ENCODE assay signal across 8 mouse cellular contexts in the genomic region with DNA sequence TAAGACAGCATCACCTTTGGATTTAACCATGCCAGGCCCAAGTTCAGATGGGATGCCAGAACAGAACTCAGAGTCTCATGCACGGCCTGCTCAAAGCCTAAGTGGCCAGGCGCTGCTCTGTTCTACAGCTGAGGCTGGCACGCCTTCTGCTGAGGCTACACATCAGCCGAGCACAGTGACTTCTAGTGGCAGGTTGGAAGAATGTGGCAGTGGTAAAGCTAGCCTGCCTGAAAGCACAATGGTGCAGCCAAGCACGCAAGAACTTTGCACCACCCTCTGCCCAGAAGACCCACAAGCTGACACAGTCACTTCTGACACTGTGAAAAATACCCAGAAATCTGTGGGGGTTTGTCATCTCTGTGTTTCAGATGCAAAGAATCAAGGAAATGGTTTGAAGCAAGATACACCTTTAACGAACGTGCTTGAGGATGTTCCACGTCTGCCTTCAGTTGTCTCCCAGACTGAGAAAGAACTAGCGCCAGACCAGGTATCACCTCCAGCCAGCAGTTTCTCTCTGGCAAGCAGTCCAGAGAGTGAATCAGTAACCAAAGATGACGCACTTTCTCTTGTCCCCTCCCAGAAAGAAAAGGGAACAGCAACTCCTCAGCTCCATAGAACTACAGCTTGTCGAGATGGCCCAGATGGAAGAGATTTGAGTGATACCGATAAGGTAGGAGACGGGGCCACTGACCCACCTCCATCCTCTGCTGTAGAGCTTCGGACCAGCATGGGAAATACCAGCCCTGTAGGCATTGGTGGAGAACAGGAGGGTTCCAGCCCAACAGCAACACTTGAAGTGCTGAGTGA.
DNase-seq lines count a peak whose midpoint lies in the region; ATAC-seq and TF ChIP-seq lines count a peak whose summit lies in the region.

No protein-coding gene starts in this region.

- no peaks in the 10 kb centered on the region for H3K4me1 ChIP-seq in midbrain, postnatal 0 days (ENCODE audit: insufficient read depth, low read length)
- H3K4me1 ChIP-seq in midbrain, embryonic 13.5 days (replicated peaks) = no peaks in the 10 kb centered on the region
- H3K4me1 ChIP-seq in forebrain, embryonic 13.5 days = no peaks in the 10 kb centered on the region

- peak; percentile 24 for DNase-seq in midbrain, postnatal 0 days (ENCODE audit: low spot score)
- peak; percentile 47 for DNase-seq in heart, adult 8-10 months (ENCODE audit: low spot score)
- peak; percentile 60 for DNase-seq in kidney, postnatal 10 days
- DNase-seq in adipocyte (ENCODE audit: low spot score) = no peak
- no peak for DNase-seq in adrenal gland, adult 8-10 months

- no peak overlapping the region for H3K27ac ChIP-seq in midbrain, postnatal 0 days (ENCODE audit: low read depth, low read length)
- H3K27ac ChIP-seq in midbrain, embryonic 13.5 days = no peak overlapping the region
- H3K27ac ChIP-seq in forebrain, embryonic 13.5 days = no peak overlapping the region

- TF ChIP-seq CTCF in midbrain, postnatal 0 days (IDR thresholded peaks at IDR 0.05) = peak; percentile 43

- no peak for ATAC-seq in midbrain, postnatal 0 days (ENCODE audit: low FRiP score)
- ATAC-seq in midbrain, embryonic 13.5 days = no peak
- ATAC-seq in monocyte, adult 5-6 weeks (replicated peaks; ENCODE audit: insufficient number of reproducible peaks, low FRiP score, low TSS enrichment, poor library complexity, severe bottlenecking) = peak; percentile 69
- no peak for ATAC-seq in forebrain, embryonic 13.5 days

- H3K27me3 ChIP-seq in midbrain, postnatal 0 days (ENCODE audit: insufficient read depth, low read length) = no peaks in the 10 kb centered on the region
- no peaks in the 10 kb centered on the region for H3K27me3 ChIP-seq in midbrain, embryonic 13.5 days
- no peaks in the 10 kb centered on the region for H3K27me3 ChIP-seq in forebrain, embryonic 13.5 days

- no peaks in the 10 kb centered on the region for H3K36me3 ChIP-seq in midbrain, postnatal 0 days (ENCODE audit: insufficient read depth, low read length)
- peaks cover 24% of the 10 kb centered on the region for H3K36me3 ChIP-seq in midbrain, embryonic 13.5 days
- H3K36me3 ChIP-seq in forebrain, embryonic 13.5 days (ENCODE audit: poor library complexity, severe bottlenecking) = peaks cover 28% of the 10 kb centered on the region

- H3K9ac ChIP-seq in midbrain, postnatal 0 days (replicated peaks; ENCODE audit: low read length, poor library complexity, severe bottlenecking) = no peak overlapping the region
- no peak overlapping the region for H3K9ac ChIP-seq in midbrain, embryonic 13.5 days (replicated peaks)
- H3K9ac ChIP-seq in forebrain, embryonic 13.5 days = no peak overlapping the region

- H3K4me2 ChIP-seq in midbrain, postnatal 0 days (ENCODE audit: low read depth, low read length, poor library complexity, severe bottlenecking) = no peak overlapping the region
- no peak overlapping the region for H3K4me2 ChIP-seq in midbrain, embryonic 13.5 days (replicated peaks)
- H3K4me2 ChIP-seq in forebrain, embryonic 13.5 days = no peak overlapping the region

- H3K4me3 ChIP-seq in midbrain, postnatal 0 days (ENCODE audit: low read depth, low read length) = no peak overlapping the region
- H3K4me3 ChIP-seq in midbrain, embryonic 13.5 days (replicated peaks) = no peak overlapping the region
- no peak overlapping the region for H3K4me3 ChIP-seq in forebrain, embryonic 13.5 days

- no peaks in the 10 kb centered on the region for H3K9me3 ChIP-seq in midbrain, postnatal 0 days (ENCODE audit: low read length)
- no peaks in the 10 kb centered on the region for H3K9me3 ChIP-seq in midbrain, embryonic 13.5 days
- no peaks in the 10 kb centered on the region for H3K9me3 ChIP-seq in forebrain, embryonic 13.5 days (replicated peaks)

- 86% methylated on average over 14 of the region's 14 CpGs for WGBS in midbrain, postnatal 0 days
- 84% methylated on average over 14 of the region's 14 CpGs for WGBS in midbrain, embryonic 13.5 days
- WGBS in forebrain, embryonic 13.5 days = 86% methylated on average over 14 of the region's 14 CpGs

Comparison
In these comparisons a context has a peak if more than half of its experiments do, and no peak if none do; other contexts are left out.
1. DNase-seq: peak in midbrain, postnatal 0 days (single experiment), heart, adult 8-10 months (single experiment) and kidney, postnatal 10 days (single experiment); none in adipocyte (single experiment) and adrenal gland, adult 8-10 months (single experiment).